In genomic region chr9:119093419-119094295, GRCm38 (mm10) we compare ENCODE assay signal across 8 mouse cellular contexts. TPM values are rescaled to one million over a fixed set of nuclear protein-coding genes. Genes with fewer than 3 reads are reported as not detected.
A peak's percentile ranks its signal among the peaks of the same experiment; 100 is the strongest.
DNase-seq lines count a peak whose midpoint lies in the region; ATAC-seq lines count a peak whose summit lies in the region.

Gene Plcd1, minus strand, starts transcription at chr9:119093502.

- 15% methylated on average over 45 of the region's 45 CpGs for WGBS in macrophage (ENCODE audit: missing documents)

- H3K27ac ChIP-seq in macrophage = no peak within 1 kb of the TSS

- peak within 1 kb of the TSS; percentile 17 for H3K4me3 ChIP-seq in macrophage (ENCODE audit: inconsistent target)

- ATAC-seq in megakaryocyte-erythroid progenitor cell, adult 5-6 weeks (replicated peaks; ENCODE audit: low FRiP score, low TSS enrichment, poor library complexity, severe bottlenecking) = no peak; the same call in 1 of the 2 replicates

- no peaks in the 10 kb centered on the region for H3K36me3 ChIP-seq in macrophage (ENCODE audit: inconsistent target)

- H3K79me2 ChIP-seq in macrophage (ENCODE audit: inconsistent target) = no peaks in the 10 kb centered on the region

- peak; percentile 77 to 82 for DNase-seq in adrenal gland, adult 18-20 months (ENCODE audit: low spot score in 2 of 2)
- peak; percentile 84 for DNase-seq in embryo, embryonic 10.5 days (ENCODE audit: low spot score)
- peak; percentile 97 for DNase-seq in gastrocnemius, postnatal 25 days
- DNase-seq in induced T-regulatory cell, adult 2 months (ENCODE audit: low read depth) = peak; percentile 75
- peak; percentile 54 to 79 for DNase-seq in left cerebral cortex, adult 9 months (ENCODE audit: low spot score in 2 of 2)
- peak; percentile 73 to 80 for DNase-seq in right cerebral cortex, postnatal 36 days (ENCODE audit: low spot score in 2 of 2)

RNA-seq across cellular contexts. Expression of gene Plcd1, which starts in this region (rescaled TPM):
- 10 to 100 TPM in 1 of 2 experiments, 1 to 10 TPM in 1; 7.0 to 10.9 TPM for total RNA-seq in adrenal gland, adult 18-20 months (2021)
- total RNA-seq in gastrocnemius, postnatal 25 days (2021) = 1 to 10 TPM; 8.5 to 8.6 TPM
- total RNA-seq in macrophage (2018; cell fraction: chromatin; rRNA removed) = 10 to 100 TPM in 1 of 26 experiments, 1 to 10 TPM in 23, under 1 TPM in 2; 0.61 to 17.1 (median 3.0) TPM
- total RNA-seq in macrophage (2018; cell fraction: cytosol; rRNA removed) = 1 to 10 TPM in 14 of 26 experiments, under 1 TPM in 12; 0.36 to 1.5 (median 1.1) TPM
- 1 to 10 TPM in 24 of 26 experiments, under 1 TPM in 2; 0.75 to 7.5 (median 2.6) TPM for total RNA-seq in macrophage (2018; cell fraction: nucleus; rRNA removed)
- 0.42 to 0.81 TPM (median 0.52 TPM) in 3 replicates for polyA plus RNA-seq in macrophage (2018)
- total RNA-seq in megakaryocyte-erythroid progenitor cell, adult 5-6 weeks (2014; fragmentation: Nextera tagmentation) = not detected in 2 replicates
- not detected in 2 replicates for total RNA-seq in megakaryocyte-erythroid progenitor cell, adult 5-6 weeks (2017)

Comparison
In these comparisons a context has a peak if more than half of its experiments do, and no peak if none do; other contexts are left out.
1. RNA of gene Plcd1 (total RNA-seq): 7.0 to 10.9 TPM in adrenal gland, adult 18-20 months and 8.5 to 8.6 TPM in gastrocnemius, postnatal 25 days; not detected in megakaryocyte-erythroid progenitor cell, adult 5-6 weeks; every median in the first group is over 4 times any median in the second.
2. Peak in every context shown above with its lines, with median percentiles within 50 percentile points of each other: DNase-seq.